Mouse (Mus musculus) urinary bladder, adult 2 months (tissue): ENCODE results near the gene Hgd. TPM values are rescaled to one million over a fixed set of nuclear protein-coding genes. Genes with fewer than 3 reads are reported as not detected.
"Not testable (repeated sequence)": the region's sequence is repeated elsewhere in the genome, so short reads cannot be mapped to it uniquely, and the experiment has no call there.

Source experiments
- DNase-seq: peaks from one replicate; pipeline ENCODE4 v3.0.0; 2022; ENCODE audit warnings: low spot score
- polyA plus RNA-seq: library from polyadenylated mRNA; depleted of rRNA; stranded (reverse); fragments of >200 nt; gene quantifications from 2 replicates; pipeline ENCODE4 v1.2.3, GENCODE M21; 2012

The Hgd gene
- polyA plus RNA-seq, 1 experiment: 0.51 TPM

GRCm38 (mm10) chr16:37634578-37634977, 54.6 kb downstream of the Hgd start:
- no peak for DNase-seq

DNA sequence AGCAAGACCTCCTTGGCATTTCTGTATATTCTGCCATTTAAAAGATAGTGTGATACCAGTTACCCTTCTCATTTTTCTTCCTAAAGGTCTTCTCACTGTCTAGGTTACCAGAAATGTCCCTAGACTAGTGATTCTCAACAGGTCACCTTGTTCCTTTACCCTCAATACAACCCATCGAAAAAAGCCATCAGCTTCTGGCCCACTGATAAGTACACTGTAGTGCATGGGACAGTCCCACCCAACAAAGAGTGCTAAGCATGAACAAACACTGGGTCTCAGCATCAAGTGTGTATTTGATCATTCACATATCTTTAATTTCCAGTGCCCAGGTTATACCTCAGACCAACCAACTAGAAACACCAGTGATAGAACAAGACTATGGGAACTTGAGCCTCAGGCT, 55.1 kb downstream of the Hgd start:
- DNase-seq: no peak

DNA sequence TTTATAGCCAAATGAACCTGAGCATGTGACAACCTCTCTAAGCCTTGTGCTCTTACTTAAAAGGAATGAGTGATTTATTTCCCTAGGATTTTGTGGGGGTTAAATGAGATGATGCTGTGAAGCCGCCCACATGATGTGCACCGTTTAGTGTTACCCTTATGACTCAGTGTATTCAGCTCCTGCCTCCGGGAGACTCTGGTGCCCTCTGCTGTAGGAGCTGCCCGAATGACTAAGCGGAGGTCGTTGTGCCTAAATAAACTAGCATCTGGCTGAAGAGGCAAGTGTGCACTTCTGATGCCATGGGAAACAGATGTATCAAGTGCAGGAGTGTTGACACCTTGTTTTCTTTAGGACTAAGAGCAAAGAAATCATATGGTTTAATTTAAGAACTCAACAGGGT, 56.2 kb downstream of the Hgd start:
- DNase-seq: no peak

DNA sequence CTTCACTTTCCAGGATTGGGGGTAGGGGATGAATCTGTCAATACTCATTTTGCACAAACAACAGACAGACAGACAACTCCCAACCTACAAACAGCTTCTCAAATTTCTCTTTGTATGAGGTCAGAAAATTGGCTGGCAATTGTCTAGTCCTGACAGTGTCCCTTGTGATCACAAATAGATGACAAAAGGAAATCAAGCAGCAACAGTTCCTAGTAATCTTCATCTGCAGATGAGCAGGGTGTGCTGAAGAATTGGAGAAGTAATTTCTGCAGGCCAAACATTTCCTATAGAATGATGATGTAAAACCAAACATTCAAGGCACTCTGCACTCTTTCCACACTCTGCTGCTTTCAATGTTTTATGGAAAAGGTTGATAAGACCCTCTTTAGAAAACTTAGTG, 57.8 kb downstream of the Hgd start:
- DNase-seq: no peak

- not testable (repeated sequence) for DNase-seq
Observed at GRCm38 (mm10) chr16:37640522-37640921, 60.6 kb downstream of the Hgd start.

GRCm38 (mm10) chr16:37644486-37644885, 64.5 kb downstream of the Hgd start:
- DNase-seq: no peak

GRCm38 (mm10) chr16:37645211-37645610, 65.3 kb downstream of the Hgd start:
- DNase-seq: no peak

- no peak for DNase-seq
Observed at GRCm38 (mm10) chr16:37645799-37646198, 65.8 kb downstream of the Hgd start.

DNA sequence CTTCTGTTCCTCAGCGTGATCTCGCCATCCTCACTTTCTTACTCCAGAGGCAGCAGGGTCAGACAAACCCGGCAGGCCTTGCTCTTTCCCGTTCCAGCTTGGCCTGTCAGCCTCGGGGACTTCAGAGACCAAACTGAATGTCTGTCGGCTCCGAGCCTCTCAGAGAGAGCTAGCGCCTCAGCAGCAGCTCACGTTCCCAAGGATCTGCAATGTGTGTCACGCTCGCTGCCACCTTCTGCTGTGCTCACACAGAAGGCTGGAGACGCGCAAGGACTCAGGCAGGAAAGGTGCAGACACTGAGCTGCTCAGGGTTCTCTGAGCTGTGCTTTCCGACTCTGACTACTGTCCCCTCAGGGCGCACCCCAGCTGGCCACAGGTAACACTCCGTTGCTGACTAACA, 67.1 kb downstream of the Hgd start:
- DNase-seq: no peak

- DNase-seq: no peak
Observed at GRCm38 (mm10) chr16:37647936-37648335, 68.0 kb downstream of the Hgd start.

DNA sequence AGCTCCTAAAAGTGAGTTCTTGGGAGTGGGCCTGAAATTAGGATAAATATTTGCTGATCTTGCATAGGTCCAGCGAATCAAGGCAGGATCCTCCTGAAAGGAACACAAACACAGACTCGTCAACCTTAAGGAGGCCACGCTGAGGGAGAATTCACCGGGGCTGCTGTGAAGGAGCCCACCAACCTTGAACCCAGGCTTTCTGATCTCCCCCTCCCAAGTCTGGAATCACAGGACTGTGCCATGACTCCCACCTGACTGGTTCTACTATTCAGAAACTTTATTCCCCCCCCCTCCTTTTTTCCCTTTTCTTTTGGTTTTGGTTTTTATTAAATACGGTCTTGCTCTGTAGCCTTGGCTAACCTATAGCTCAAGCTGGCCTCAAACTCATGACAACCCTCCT, 69.1 kb downstream of the Hgd start:
- DNase-seq: no peak

DNA sequence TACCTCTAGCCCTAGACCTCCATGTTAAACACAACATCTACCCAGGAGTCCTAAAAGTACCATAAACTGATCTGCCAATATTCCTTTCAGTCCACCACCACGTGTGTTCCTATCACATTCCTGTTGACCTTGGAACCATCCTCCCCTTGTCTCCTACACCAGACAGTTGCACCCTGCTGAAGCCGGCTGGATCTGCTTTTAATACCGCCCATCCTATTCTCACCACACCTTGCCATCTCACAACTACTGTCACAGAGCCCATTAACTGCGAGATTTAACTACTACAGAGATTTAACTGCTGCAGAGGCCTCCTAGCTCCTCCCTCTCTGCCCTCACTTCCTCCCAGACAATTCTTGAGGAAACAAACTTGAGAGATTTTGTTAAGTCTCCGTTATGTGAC, 71.5 kb downstream of the Hgd start:
- no peak for DNase-seq

DNA sequence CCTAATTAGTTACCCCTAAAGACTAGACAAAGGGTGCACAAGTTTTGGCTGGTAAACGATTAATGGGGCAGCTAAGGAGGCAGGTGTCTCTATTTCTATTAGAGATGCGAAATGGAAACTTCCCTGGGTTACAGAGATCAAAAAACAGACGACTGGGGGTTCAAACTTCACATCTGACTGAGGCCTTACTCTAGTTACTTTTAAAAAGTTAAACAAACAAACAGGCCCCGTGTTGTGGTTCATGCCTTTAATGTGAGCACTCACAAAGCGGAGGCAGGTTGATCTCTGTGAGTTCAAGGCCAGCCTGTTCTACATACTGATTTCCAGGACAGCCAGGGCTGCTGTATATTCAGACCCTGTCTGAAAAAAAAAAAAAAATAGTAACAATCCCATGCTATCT, 72.7 kb downstream of the Hgd start:
- no peak for DNase-seq

DNA sequence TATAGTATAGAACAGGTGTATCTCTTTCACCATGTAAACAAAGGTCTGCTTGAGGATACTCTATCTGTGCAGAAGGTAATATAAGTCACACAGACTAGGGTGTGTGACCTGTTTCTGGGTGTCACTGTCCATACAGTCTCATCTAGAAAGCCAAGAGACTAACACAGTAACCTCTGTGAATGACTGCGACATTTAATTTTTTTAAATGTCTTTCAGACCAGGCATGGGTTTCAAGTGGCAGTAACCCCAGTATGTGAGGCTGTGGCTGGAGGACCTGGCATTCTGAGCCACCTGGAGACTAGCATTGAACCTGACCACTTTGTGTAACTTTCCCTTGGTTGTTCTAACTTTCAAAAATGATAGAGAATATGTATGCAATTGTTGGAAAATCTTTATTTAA, 73.1 kb downstream of the Hgd start:
- DNase-seq: no peak

GRCm38 (mm10) chr16:37653731-37654657, 74.0 kb downstream of the Hgd start, which contains the start of gene Ndufb4:
TSS of gene Ndufb4 (minus strand) at chr16:37654453.
- DNase-seq: peak; percentile 83

GRCm38 (mm10) chr16:37654831-37655455, 75.0 kb downstream of the Hgd start:
- no peak for DNase-seq

DNA sequence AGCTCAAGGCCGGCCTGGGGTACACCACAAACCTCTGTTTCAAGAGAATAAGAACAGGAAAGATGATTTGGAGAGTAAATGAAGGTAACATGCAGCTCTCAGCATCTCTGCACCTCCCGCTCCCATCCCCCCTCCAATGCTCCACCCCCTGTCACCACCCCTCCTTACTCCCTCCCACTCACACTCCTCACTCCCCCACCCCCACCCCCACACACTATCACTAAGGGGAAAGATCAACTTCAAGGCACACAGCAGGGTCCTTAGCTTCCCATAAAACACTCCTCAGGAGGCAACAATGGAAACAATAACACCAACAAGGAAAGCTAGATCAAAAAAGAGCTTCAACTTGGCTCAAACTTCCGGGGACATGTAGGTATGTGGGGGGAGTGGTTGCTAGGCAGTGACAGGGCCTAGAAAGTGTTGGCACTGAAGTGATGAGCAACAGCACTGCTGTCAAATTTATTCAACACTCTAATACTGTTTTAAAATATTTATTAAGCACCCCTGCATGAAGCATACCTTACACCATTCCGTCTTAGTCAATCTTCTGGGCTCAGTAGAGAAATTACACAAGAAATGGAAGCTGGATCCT, 75.9 kb downstream of the Hgd start:
- DNase-seq: no peak

GRCm38 (mm10) chr16:37656796-37657195, 76.8 kb downstream of the Hgd start:
- no peak for DNase-seq

DNA sequence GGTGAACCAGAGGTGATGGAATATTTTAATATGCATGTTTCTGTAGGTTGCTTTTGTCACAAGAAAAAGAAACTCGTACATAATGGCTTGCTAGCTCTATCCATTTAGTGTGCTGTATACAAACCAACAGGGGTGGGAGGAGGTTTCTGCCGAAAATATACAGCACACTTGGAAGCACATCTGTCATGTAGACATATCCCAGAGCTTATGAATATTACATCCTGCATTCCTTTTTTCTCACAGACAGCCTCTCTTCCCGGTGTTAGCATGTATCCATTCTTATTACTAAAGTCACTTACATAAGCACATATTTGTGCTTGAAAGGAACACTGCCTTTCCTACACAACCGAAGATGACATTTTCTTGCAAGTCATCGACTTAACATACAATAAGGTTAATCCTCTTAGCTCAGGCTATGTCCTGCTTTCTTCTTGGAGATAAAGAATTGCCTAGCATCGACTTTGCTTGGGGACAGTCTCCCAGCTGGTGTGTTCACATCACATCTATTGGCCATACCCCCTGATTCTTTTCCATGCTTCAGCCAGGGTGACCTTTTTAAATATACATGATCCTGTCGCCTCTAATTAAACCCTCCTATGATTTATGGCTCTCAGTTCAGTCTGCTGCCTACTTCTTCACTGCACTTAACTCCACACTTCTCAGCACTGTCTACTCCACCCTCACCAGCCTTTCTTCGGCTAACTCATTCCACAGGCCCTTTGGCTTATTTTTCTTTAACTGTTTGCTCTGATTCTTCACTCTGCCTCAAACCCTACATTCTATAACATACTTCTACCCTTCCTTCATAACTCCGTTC, 83.9 kb downstream of the Hgd start:
- no peak for DNase-seq

GRCm38 (mm10) chr16:37665394-37665935, 85.5 kb downstream of the Hgd start:
- no peak for DNase-seq

- no peak for DNase-seq
Observed at GRCm38 (mm10) chr16:37670666-37671283, 90.8 kb downstream of the Hgd start.
